Mouse (Mus musculus): ENCODE measurements around the gene H2al1h. TPM values are rescaled to one million over a fixed set of nuclear protein-coding genes. Genes with fewer than 3 reads are reported as not detected.
"Not testable (repeated sequence)": the region's sequence is repeated elsewhere in the genome, so short reads cannot be mapped to it uniquely, and the experiment has no call there.

Gene H2al1h
- not detected in 2 replicates for total RNA-seq (2012; rRNA removed)
- polyA plus RNA-seq (2012; ENCODE audit: insufficient read depth in 1 of 2, insufficient read length in 2 of 2, low read depth in 1 of 2, low replicate concordance in 2 of 2, missing spikeins in 1 of 2), result not detected

DNA sequence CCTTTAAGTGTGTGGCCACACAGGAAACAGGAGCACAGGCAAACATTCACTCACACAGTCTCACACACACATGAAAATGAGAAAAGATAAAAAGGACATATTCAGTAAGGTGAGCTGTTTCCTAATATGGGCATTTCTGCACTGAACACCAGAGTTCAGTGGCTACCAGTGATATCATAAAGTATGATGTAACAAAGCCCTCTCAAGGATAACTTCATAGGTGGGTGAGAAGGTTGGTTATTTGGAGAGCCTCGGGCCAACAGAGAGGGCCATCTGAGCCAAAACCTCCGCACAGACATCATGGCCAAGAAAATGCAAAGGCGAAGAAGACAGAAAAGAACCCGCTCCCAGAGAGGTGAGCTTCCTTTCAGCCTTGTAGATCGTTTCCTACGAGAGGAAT lies at the start of gene H2al1h:
Gene H2al1h, plus strand, starts transcription at position 301 of the 400 bp plus-strand sequence.
- not testable (repeated sequence) for DNase-seq (ENCODE audit: low read depth, low spot score); H3K4me1 ChIP-seq (ENCODE audit: control insufficient read depth in 1 of 2, insufficient read depth in 2 of 2, low read length in 2 of 2); H3K79me2 ChIP-seq (ENCODE audit: control insufficient read depth, insufficient read depth, low read length, poor library complexity); H3K4me3 ChIP-seq (ENCODE audit: control insufficient read depth in 1 of 2, insufficient read depth in 1 of 2, low read depth in 2 of 2, low read length in 2 of 2); H3K9ac ChIP-seq (ENCODE audit: control insufficient read depth, low read depth, low read length, poor library complexity, severe bottlenecking); H3K36me3 ChIP-seq (ENCODE audit: control insufficient read depth in 1 of 2, insufficient read depth in 2 of 2, low read length in 2 of 2); H3K9me3 ChIP-seq (replicated peaks; ENCODE audit: insufficient read depth, low read length); H3K27me3 ChIP-seq (ENCODE audit: control insufficient read depth in 1 of 2, insufficient read depth in 2 of 2, low read length in 2 of 2); H3K27ac ChIP-seq (ENCODE audit: control insufficient read depth, low read depth, low read length)

DNA sequence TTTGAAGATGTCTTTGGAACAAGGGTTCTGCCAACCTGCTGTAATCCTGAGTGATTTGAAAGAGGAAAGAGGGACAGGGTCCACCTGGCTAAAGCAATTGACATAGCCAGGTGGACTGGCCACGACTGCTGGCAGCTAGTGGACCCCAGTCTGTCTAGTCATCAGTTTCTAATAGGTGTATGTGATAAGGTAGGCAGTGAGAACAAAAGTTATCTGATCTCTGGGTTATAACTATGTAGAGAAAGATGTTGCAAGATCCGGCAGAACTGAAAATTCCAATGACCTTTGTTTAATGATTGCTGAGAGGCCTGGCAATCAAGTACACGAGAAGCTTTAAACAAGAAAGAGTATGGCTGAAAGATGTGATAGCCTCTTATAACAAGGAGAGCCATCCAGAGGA lies 48.1 kb upstream of the H2al1h start:
- H3K27me3 ChIP-seq (ENCODE audit: control insufficient read depth in 1 of 2, insufficient read depth in 2 of 2, low read length in 2 of 2), result no peaks in the 10 kb centered on the region
- no peaks in the 10 kb centered on the region for H3K4me1 ChIP-seq (ENCODE audit: control insufficient read depth in 1 of 2, insufficient read depth in 2 of 2, low read length in 2 of 2)
- TF ChIP-seq MAX (IDR thresholded peaks at IDR 0.05; ENCODE audit: low read length) (no peak), SMC3 (IDR thresholded peaks at IDR 0.05; ENCODE audit: low read depth, low read length) (no peak), KAT2A (conservative IDR thresholded peaks at IDR 0.05; ENCODE audit: low read depth, low read length) (no peak), POLR2A (IDR thresholded peaks at IDR 0.05; ENCODE audit: control insufficient read depth in 1 of 2, insufficient read depth in 1 of 2, low read depth in 1 of 2, low read length in 2 of 2, poor library complexity in 1 of 2) (no peak), E2F4 (IDR thresholded peaks at IDR 0.05; ENCODE audit: borderline replicate concordance, low read depth, low read length) (no peak), UBTF (IDR thresholded peaks at IDR 0.05; ENCODE audit: borderline replicate concordance, insufficient read depth, low read depth, low read length) (no peak), CHD1 (IDR thresholded peaks at IDR 0.05; ENCODE audit: low read depth, low read length) (no peak), POLR2AphosphoS2 (IDR thresholded peaks at IDR 0.05; ENCODE audit: low read length) (no peak), TAL1 (IDR thresholded peaks at IDR 0.05; ENCODE audit: low read length) (no peak), ZKSCAN1 (IDR thresholded peaks at IDR 0.05; ENCODE audit: low read depth, low read length) (no peak), MYB (IDR thresholded peaks at IDR 0.05; ENCODE audit: low read depth, low read length) (no peak), USF1 (IDR thresholded peaks at IDR 0.05; ENCODE audit: low read depth, low read length) (no peak), POLR2AphosphoS5 (IDR thresholded peaks at IDR 0.05; ENCODE audit: borderline replicate concordance, low read depth, low read length) (no peak), BHLHE40 (IDR thresholded peaks at IDR 0.05; ENCODE audit: borderline replicate concordance, low read depth, low read length) (no peak), TBP (IDR thresholded peaks at IDR 0.05; ENCODE audit: low read depth, low read length) (no peak)
- H3K9me3 ChIP-seq (replicated peaks; ENCODE audit: insufficient read depth, low read length), result no peaks in the 10 kb centered on the region
- H3K36me3 ChIP-seq (ENCODE audit: control insufficient read depth in 1 of 2, insufficient read depth in 2 of 2, low read length in 2 of 2), result no peaks in the 10 kb centered on the region
- no peak overlapping the region for H3K4me3 ChIP-seq (ENCODE audit: control insufficient read depth in 1 of 2, insufficient read depth in 1 of 2, low read depth in 2 of 2, low read length in 2 of 2)
- DNase-seq (ENCODE audit: low read depth, low spot score), result no peak
- no peak overlapping the region for H3K27ac ChIP-seq (ENCODE audit: control insufficient read depth, low read depth, low read length)
- H3K79me2 ChIP-seq (ENCODE audit: control insufficient read depth, insufficient read depth, low read length, poor library complexity), result no peaks in the 10 kb centered on the region
- H3K9ac ChIP-seq (ENCODE audit: control insufficient read depth, low read depth, low read length, poor library complexity, severe bottlenecking), result no peak overlapping the region

DNA sequence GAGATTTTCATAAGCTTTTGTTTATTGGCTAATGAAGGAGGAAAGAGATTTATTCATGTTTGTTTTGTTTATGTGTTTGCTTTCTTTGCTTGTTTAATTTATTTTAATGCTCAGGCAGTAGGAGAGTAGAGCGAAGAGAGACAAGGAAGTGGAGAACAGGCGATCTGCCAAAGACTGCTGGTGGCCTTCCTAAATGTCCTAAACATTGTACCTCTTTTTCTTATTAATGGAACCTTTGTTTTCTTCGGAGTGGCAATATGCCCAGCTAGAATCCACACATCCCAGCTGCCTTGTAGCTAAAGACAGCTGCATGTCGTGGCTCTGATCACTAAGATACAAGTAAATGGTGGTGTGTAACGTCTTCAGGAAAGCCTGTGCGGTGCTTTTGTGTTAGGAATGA lies 44.2 kb upstream of the H2al1h start:
- H3K36me3 ChIP-seq (ENCODE audit: control insufficient read depth in 1 of 2, insufficient read depth in 2 of 2, low read length in 2 of 2), result no peaks in the 10 kb centered on the region
- TF ChIP-seq E2F4 (IDR thresholded peaks at IDR 0.05; ENCODE audit: borderline replicate concordance, low read depth, low read length) (no peak), POLR2A (IDR thresholded peaks at IDR 0.05; ENCODE audit: control insufficient read depth in 1 of 2, insufficient read depth in 1 of 2, low read depth in 1 of 2, low read length in 2 of 2, poor library complexity in 1 of 2) (no peak), RAD21 (IDR thresholded peaks at IDR 0.05; ENCODE audit: low read depth, low read length) (no peak), JUND (IDR thresholded peaks at IDR 0.05; ENCODE audit: low read depth, low read length) (no peak), MEF2A (IDR thresholded peaks at IDR 0.05; ENCODE audit: extremely low read depth, insufficient replicate concordance, low read depth, low read length, poor library complexity, severe bottlenecking) (no peak), CTCF (IDR thresholded peaks at IDR 0.05 in 2 of 3, conservative IDR thresholded peaks at IDR 0.05 in 1 of 3; ENCODE audit: control insufficient read depth in 1 of 3, insufficient read depth in 1 of 3, low read depth in 2 of 3, low read length in 3 of 3, poor library complexity in 1 of 3, severe bottlenecking in 1 of 3) (no peak), ZMIZ1 (IDR thresholded peaks at IDR 0.05; ENCODE audit: low read depth, low read length) (no peak), TAL1 (IDR thresholded peaks at IDR 0.05; ENCODE audit: low read length) (no peak), TBP (IDR thresholded peaks at IDR 0.05; ENCODE audit: low read depth, low read length) (no peak), ZNF384 (IDR thresholded peaks at IDR 0.05; ENCODE audit: low read depth, low read length) (no peak), CHD1 (IDR thresholded peaks at IDR 0.05; ENCODE audit: low read depth, low read length) (no peak)
- H3K27ac ChIP-seq (ENCODE audit: control insufficient read depth, low read depth, low read length), result no peak overlapping the region
- no peaks in the 10 kb centered on the region for H3K4me1 ChIP-seq (ENCODE audit: control insufficient read depth in 1 of 2, insufficient read depth in 2 of 2, low read length in 2 of 2)
- H3K4me3 ChIP-seq (ENCODE audit: control insufficient read depth in 1 of 2, insufficient read depth in 1 of 2, low read depth in 2 of 2, low read length in 2 of 2), result no peak overlapping the region
- H3K9me3 ChIP-seq (replicated peaks; ENCODE audit: insufficient read depth, low read length), result no peaks in the 10 kb centered on the region
- no peak overlapping the region for H3K9ac ChIP-seq (ENCODE audit: control insufficient read depth, low read depth, low read length, poor library complexity, severe bottlenecking)
- DNase-seq (ENCODE audit: low read depth, low spot score), result no peak
- no peaks in the 10 kb centered on the region for H3K79me2 ChIP-seq (ENCODE audit: control insufficient read depth, insufficient read depth, low read length, poor library complexity)
- H3K27me3 ChIP-seq (ENCODE audit: control insufficient read depth in 1 of 2, insufficient read depth in 2 of 2, low read length in 2 of 2), result no peaks in the 10 kb centered on the region

Data from MEL (cell line).